Comparison of ENCODE assay signal across 9 mouse cellular contexts in the genomic region with DNA sequence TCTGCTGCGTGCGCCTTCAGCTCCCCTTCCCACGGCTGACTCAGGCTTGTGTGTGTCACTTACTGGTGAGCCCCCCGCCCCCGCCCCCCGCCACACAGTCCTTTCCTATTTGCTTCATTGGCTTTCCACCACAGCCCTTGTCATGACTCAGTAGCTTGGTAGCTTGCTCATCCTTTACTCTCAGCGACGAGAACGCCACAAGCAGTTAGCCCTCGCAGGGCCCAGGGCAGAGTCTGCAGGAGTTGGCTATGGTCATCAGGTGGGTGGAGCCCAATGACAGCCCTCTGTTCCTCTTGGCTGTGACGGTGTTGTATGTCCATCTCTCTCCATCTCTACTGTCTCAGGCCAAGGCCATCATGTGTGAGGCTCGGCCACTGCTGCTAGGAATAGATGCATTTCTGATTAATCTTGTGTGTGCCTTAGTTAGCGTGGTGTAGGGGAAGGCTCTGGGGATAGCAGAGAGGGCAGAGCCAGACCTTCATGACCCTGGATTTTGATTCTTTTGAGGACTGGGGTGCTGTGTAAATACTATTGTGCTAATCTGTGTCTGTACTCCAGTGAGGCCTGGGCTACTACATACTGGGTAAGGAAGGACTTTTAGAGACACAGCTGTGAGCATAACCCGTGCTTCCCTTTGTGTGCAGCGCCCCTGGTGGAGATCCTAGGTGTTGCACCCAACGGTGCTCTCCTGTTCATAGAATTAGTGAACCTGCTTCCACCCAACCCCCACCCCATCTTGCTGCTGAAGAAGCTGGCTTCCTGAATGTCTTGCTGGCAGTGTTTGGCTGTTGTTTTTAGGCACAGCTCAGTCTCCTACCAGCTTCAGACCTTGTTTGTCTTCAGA. TPM values are rescaled to one million over a fixed set of nuclear protein-coding genes. Genes with fewer than 3 reads are reported as not detected.
DNase-seq lines count a peak whose midpoint lies in the region; ATAC-seq and TF ChIP-seq lines count a peak whose summit lies in the region.
"Had no signal": no experiment of that assay in that cellular context is flagged by ENCODE, and none has a peak within 500 bp of the region (broad histone marks: within the 10 kb centered on the region; RNA-seq: fewer than 3 reads in every experiment).

No protein-coding gene starts in this region.

- no peak for TF ChIP-seq EP300 in MEL (IDR thresholded peaks at IDR 0.05; ENCODE audit: low read depth in 1 of 2, low read length in 2 of 2)

- H3K27ac ChIP-seq in MEL (ENCODE audit: control insufficient read depth, low read depth, low read length): no peak overlapping the region
- H3K27ac ChIP-seq in hindbrain, embryonic 13.5 days: peak overlapping the region; percentile 44; the same call in 1 of the 2 replicates
- H3K27ac ChIP-seq: heart, embryonic 15.5 days had no signal

- no peaks in the 10 kb centered on the region for H3K9me3 ChIP-seq in MEL (replicated peaks; ENCODE audit: insufficient read depth, low read length)
- no peaks in the 10 kb centered on the region for H3K9me3 ChIP-seq in hindbrain, embryonic 13.5 days
- H3K9me3 ChIP-seq: heart, embryonic 15.5 days had no signal

- H3K36me3 ChIP-seq in MEL (ENCODE audit: control insufficient read depth in 1 of 2, insufficient read depth in 2 of 2, low read length in 2 of 2): peaks cover 0 to 7% of the 10 kb centered on the region in 2 experiments; a peak in 1 of 4 replicates
- no peaks in the 10 kb centered on the region for H3K36me3 ChIP-seq in hindbrain, embryonic 13.5 days
- H3K36me3 ChIP-seq: heart, embryonic 15.5 days had no signal

- ATAC-seq in frontal cortex, adult (ENCODE audit: low TSS enrichment): peak; percentile 81; the same call in 1 of the 2 replicates
- peak; percentile 78 for ATAC-seq in hindbrain, embryonic 13.5 days (ENCODE audit: low FRiP score)

- no peak overlapping the region for H3K4me2 ChIP-seq in hindbrain, embryonic 13.5 days
- H3K4me2 ChIP-seq: heart, embryonic 15.5 days had no signal

- no peaks in the 10 kb centered on the region for H3K27me3 ChIP-seq in MEL (ENCODE audit: control insufficient read depth in 1 of 2, insufficient read depth in 2 of 2, low read length in 2 of 2)
- H3K27me3 ChIP-seq in hindbrain, embryonic 13.5 days: no peaks in the 10 kb centered on the region

- peak; percentile 67 for TF ChIP-seq RAD21 in MEL (IDR thresholded peaks at IDR 0.05; ENCODE audit: low read depth, low read length)

- peaks cover 2 to 13% of the 10 kb centered on the region in 2 experiments; a peak in 2 of 4 replicates for H3K4me1 ChIP-seq in MEL (ENCODE audit: control insufficient read depth in 1 of 2, insufficient read depth in 2 of 2, low read length in 2 of 2)
- peaks cover 12% of the 10 kb centered on the region; the same call in 1 of the 2 replicates for H3K4me1 ChIP-seq in hindbrain, embryonic 13.5 days (replicated peaks)
- H3K4me1 ChIP-seq: heart, embryonic 15.5 days had no signal

- WGBS in hindbrain, embryonic 13.5 days: 58% methylated on average over 16 of the region's 16 CpGs

- no peaks in the 10 kb centered on the region for H3K79me2 ChIP-seq in MEL (ENCODE audit: control insufficient read depth, insufficient read depth, low read length, poor library complexity)

- peak; percentile 89 to 95 (median 91) for TF ChIP-seq CTCF in MEL (IDR thresholded peaks at IDR 0.05 in 2 of 3, conservative IDR thresholded peaks at IDR 0.05 in 1 of 3; ENCODE audit: control insufficient read depth in 1 of 3, insufficient read depth in 1 of 3, low read depth in 2 of 3, low read length in 3 of 3, poor library complexity in 1 of 3, severe bottlenecking in 1 of 3)

- no peak for TF ChIP-seq POLR2A in MEL (IDR thresholded peaks at IDR 0.05; ENCODE audit: control insufficient read depth in 1 of 2, insufficient read depth in 1 of 2, low read depth in 1 of 2, low read length in 2 of 2, poor library complexity in 1 of 2)

- no peak overlapping the region for H3K9ac ChIP-seq in MEL (ENCODE audit: control insufficient read depth, low read depth, low read length, poor library complexity, severe bottlenecking)
- H3K9ac ChIP-seq in hindbrain, embryonic 13.5 days: no peak overlapping the region
- H3K9ac ChIP-seq: heart, embryonic 15.5 days had no signal

- no peak overlapping the region for H3K4me3 ChIP-seq in MEL (ENCODE audit: control insufficient read depth in 1 of 2, insufficient read depth in 1 of 2, low read depth in 2 of 2, low read length in 2 of 2)
- no peak overlapping the region for H3K4me3 ChIP-seq in hindbrain, embryonic 13.5 days
- H3K4me3 ChIP-seq: heart, embryonic 15.5 days had no signal

- peak; percentile 89 for DNase-seq in MEL (ENCODE audit: low read depth, low spot score)
- DNase-seq in cerebellum, adult 18-20 months: peak; percentile 68 to 70
- peak; percentile 87 to 88 for DNase-seq in layer of hippocampus, postnatal 14 days (ENCODE audit: low spot score in 2 of 2)
- DNase-seq in lung, postnatal 25 days (ENCODE audit: low spot score): peak; percentile 84
- DNase-seq in retina, embryonic 14.5 days (ENCODE audit: low spot score): peak; percentile 95
- peak; percentile 90 for DNase-seq in thymus, postnatal 36 days

TF ChIP-seq in MEL, 35 proteins besides CTCF, POLR2A, EP300 and RAD21:
- TF ChIP-seq MEF2A (IDR thresholded peaks at IDR 0.05; ENCODE audit: extremely low read depth, insufficient replicate concordance, low read depth, low read length, poor library complexity, severe bottlenecking): no peak
- TF ChIP-seq TCF12 (IDR thresholded peaks at IDR 0.05; ENCODE audit: low read depth, low read length): peak; percentile 40; the same call in 1 of the 2 replicates
- TF ChIP-seq NRF1 (IDR thresholded peaks at IDR 0.05; ENCODE audit: insufficient read depth, low read depth, low read length, poor library complexity, severe bottlenecking): no peak
- TF ChIP-seq CHD2 (IDR thresholded peaks at IDR 0.05; ENCODE audit: low read length): peak; percentile 56
- TF ChIP-seq TBP (IDR thresholded peaks at IDR 0.05; ENCODE audit: low read depth, low read length): no peak
- peak; percentile 47; the same call in 1 of the 2 replicates for TF ChIP-seq ELF1 (IDR thresholded peaks at IDR 0.05; ENCODE audit: low read depth, low read length)
- no peak for TF ChIP-seq TAL1 (IDR thresholded peaks at IDR 0.05; ENCODE audit: low read length)
- TF ChIP-seq RCOR1 (IDR thresholded peaks at IDR 0.05; ENCODE audit: low read depth, low read length): no peak
- TF ChIP-seq ZNF384 (IDR thresholded peaks at IDR 0.05; ENCODE audit: low read depth, low read length): peak; percentile 44
- TF ChIP-seq SIN3A (IDR thresholded peaks at IDR 0.05; ENCODE audit: low read length): peak; percentile 19; the same call in 1 of the 2 replicates
- TF ChIP-seq SMC3 (IDR thresholded peaks at IDR 0.05; ENCODE audit: low read depth, low read length): peak; percentile 56
- peak; percentile 63; the same call in 1 of the 2 replicates for TF ChIP-seq MYC (IDR thresholded peaks at IDR 0.05; ENCODE audit: low read depth, low read length)
- TF ChIP-seq USF1 (IDR thresholded peaks at IDR 0.05; ENCODE audit: low read depth, low read length): no peak
- 0 out of 2 replicates have a peak, but pooled peaks have one; percentile 30 for TF ChIP-seq BHLHE40 (IDR thresholded peaks at IDR 0.05; ENCODE audit: borderline replicate concordance, low read depth, low read length)
- 0 out of 2 replicates have a peak, but pooled peaks have one; percentile 29 for TF ChIP-seq HCFC1 (IDR thresholded peaks at IDR 0.05; ENCODE audit: low read depth, low read length)

RNA-seq across cellular contexts. Expression of a gene that starts 19.0 kb away (rescaled TPM):
- total RNA-seq in MEL (2012; rRNA removed): 0.46 TPM in 1 of 2 replicates, not detected in the other
- polyA plus RNA-seq in MEL (2012; ENCODE audit: insufficient read depth in 1 of 2, insufficient read length in 2 of 2, low read depth in 1 of 2, low replicate concordance in 2 of 2, missing spikeins in 1 of 2): under 1 TPM in 1 of 2 experiments, not detected in 1; 0.93 TPM
- polyA plus RNA-seq in hindbrain, embryonic 13.5 days (2015; fragmentation: Nextera tagmentation; extraction: Ambion mirVana): 1.7 and 1.8 TPM in 2 replicates
- total RNA-seq in layer of hippocampus, postnatal 14 days (2021): 1 to 10 TPM; 1.1 to 1.3 TPM
